Mouse (Mus musculus): ENCODE results near the gene Zfp382. TPM values are rescaled to one million over a fixed set of nuclear protein-coding genes. Genes with fewer than 3 reads are reported as not detected.
"Not testable (repeated sequence)": the region's sequence is repeated elsewhere in the genome, so short reads cannot be mapped to it uniquely, and the experiment has no call there.

The Zfp382 gene
- polyA plus RNA-seq, 1 experiment = not detected

DNA sequence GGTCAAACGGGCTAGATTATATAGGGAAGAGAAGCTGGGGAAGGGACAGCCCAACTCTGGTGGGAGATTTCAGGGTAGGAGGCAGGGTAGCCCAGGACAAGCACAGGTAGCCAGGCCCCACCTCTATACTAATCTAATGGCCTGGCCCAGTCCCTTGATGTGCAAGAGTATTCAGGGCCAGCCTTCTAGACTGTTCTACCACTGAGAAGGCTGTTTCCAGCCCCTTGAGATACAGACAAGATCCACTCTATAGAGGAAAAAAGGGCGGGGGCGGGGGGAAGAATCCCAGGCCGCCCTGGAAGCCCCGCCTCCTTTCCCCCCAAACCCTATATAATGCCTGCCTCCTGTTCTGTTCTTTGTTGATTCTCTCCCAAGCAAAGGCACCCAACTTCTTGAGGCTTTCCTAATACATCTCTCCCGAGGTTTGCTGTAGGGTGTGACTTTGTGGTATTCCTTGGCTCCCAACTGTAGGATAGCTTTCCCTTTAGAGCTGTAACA is 27.8 kb upstream of the Zfp382 start:
- WGBS = 67% methylated on average over 6 of the region's 6 CpGs
- Histone ChIP-seq H3K4me3 (ENCODE audit: insufficient read depth, low read depth, low read length) (no peak overlapping the region), H3K4me1 (ENCODE audit: control insufficient read depth, insufficient read depth, low read length) (peaks cover 8% of the 10 kb centered on the region), H3K27ac (ENCODE audit: insufficient read depth, low read depth, low read length) (no peak overlapping the region)
- TF ChIP-seq POLR2A (IDR thresholded peaks at IDR 0.05; ENCODE audit: insufficient read depth, low read depth, low read length) (no peak), CTCF (IDR thresholded peaks at IDR 0.05; ENCODE audit: insufficient read depth, low read depth, low read length) (no peak)

DNA sequence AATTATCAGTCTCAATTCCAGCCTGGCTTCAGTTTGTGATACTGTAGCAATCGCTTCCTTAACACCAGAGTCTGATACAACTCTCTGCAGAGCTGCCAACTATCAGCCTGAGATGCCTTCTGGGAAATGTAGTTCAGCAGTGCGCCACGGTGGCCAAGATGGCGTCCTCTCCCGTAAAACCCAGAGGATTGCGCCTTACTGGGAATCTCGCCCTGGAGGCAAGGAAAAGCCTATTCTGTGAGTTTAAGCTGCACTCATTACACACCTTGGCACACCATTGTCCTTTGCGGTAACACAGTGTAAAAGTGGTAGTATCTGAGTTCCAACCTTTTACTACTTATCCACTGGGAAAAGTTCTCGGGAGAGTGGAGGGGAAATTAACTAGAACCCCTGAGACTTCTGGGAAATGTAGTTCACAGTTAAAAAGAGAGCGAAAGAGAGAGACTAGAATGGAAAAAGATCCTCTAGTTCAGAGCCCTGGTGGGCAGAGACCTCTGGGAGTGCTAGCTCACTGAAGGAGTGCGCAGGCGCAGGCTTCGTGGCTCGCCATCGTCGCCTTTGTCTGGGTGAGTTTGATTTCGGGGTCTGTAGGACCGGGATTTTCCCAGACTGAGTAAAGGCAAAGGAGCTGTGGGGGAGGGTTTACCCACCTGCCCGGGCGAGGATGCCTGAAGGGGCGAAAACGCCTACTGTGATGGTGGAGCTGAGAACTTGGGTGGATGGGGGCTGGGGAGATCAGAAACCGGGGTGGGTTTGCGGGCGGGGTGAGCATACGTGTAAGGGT is 26.9 kb upstream of the Zfp382 start, which contains the start of gene Zfp260:
TSS of gene Zfp260 (plus strand) at position 132 of the 784 bp plus-strand sequence.
- peaks cover 7% of the 10 kb centered on the region for H3K4me1 ChIP-seq (ENCODE audit: control insufficient read depth, insufficient read depth, low read length)
- under 1% methylated on average over 26 of the region's 26 CpGs for WGBS
- peak within 1 kb of the TSS; percentile 72 for H3K4me3 ChIP-seq (ENCODE audit: insufficient read depth, low read depth, low read length)

DNA sequence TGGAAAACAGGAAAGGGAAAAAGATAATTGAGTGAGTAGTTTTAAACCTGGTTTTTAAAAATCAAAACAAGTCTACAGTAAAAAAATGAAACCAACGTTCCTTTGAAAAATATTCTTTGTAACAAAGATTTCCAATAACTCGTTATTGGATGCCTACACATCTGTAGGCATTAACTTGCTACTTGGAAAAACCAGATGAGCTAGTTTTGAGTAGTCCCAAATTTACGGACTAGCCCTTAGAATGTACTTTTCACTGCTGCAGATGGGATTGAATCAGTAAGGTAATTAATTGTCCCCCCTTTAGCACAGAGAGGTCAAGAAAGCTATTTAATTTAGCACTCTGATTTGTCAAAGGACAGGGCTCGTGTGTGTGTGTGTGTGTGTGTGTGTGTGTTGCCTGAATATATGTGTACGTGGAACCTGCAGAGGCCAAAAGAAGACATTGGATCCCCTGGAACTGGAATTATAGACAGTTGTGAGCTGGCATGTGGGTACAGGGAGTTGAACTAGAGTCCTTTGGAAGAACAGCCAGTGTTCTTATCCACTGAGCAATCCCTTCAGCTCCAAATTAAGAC is 26.1 kb upstream of the Zfp382 start:
- Histone ChIP-seq H3K4me1 (ENCODE audit: control insufficient read depth, insufficient read depth, low read length) (peaks cover 7% of the 10 kb centered on the region), H3K27ac (ENCODE audit: insufficient read depth, low read depth, low read length) (no peak overlapping the region), H3K4me3 (ENCODE audit: insufficient read depth, low read depth, low read length) (no peak overlapping the region)
- TF ChIP-seq CTCF (IDR thresholded peaks at IDR 0.05; ENCODE audit: insufficient read depth, low read depth, low read length) (no peak), POLR2A (IDR thresholded peaks at IDR 0.05; ENCODE audit: insufficient read depth, low read depth, low read length) (no peak)
- WGBS = 1% methylated on average over 5 of the region's 5 CpGs

More for the DNA sequence above, 26.9 kb upstream of the Zfp382 start, which contains the start of gene Zfp260:
- TF ChIP-seq POLR2A (IDR thresholded peaks at IDR 0.05; ENCODE audit: insufficient read depth, low read depth, low read length) (peak; percentile 77), CTCF (IDR thresholded peaks at IDR 0.05; ENCODE audit: insufficient read depth, low read depth, low read length) (no peak)
- H3K27ac ChIP-seq (ENCODE audit: insufficient read depth, low read depth, low read length) = peak within 1 kb of the TSS; percentile 93

GRCm38 (mm10) chr7:30099297-30099696 is 22.4 kb upstream of the Zfp382 start:
- TF ChIP-seq POLR2A (IDR thresholded peaks at IDR 0.05; ENCODE audit: insufficient read depth, low read depth, low read length) = no peak
- no peak for TF ChIP-seq CTCF (IDR thresholded peaks at IDR 0.05; ENCODE audit: insufficient read depth, low read depth, low read length)
- WGBS = 63% methylated on average over 13 of the region's 13 CpGs

GRCm38 (mm10) chr7:30116076-30116475 is 5.7 kb upstream of the Zfp382 start:
- Histone ChIP-seq H3K27ac (ENCODE audit: insufficient read depth, low read depth, low read length) (no peak overlapping the region), H3K4me1 (ENCODE audit: control insufficient read depth, insufficient read depth, low read length) (no peaks in the 10 kb centered on the region; the same call in 1 of the 2 replicates), H3K4me3 (ENCODE audit: insufficient read depth, low read depth, low read length) (no peak overlapping the region)
- 95% methylated on average over 5 of the region's 5 CpGs for WGBS
- TF ChIP-seq CTCF (IDR thresholded peaks at IDR 0.05; ENCODE audit: insufficient read depth, low read depth, low read length) (no peak), POLR2A (IDR thresholded peaks at IDR 0.05; ENCODE audit: insufficient read depth, low read depth, low read length) (no peak)

More at GRCm38 (mm10) chr7:30099297-30099696, 22.4 kb upstream of the Zfp382 start:
- Histone ChIP-seq H3K4me3 (ENCODE audit: insufficient read depth, low read depth, low read length) (peak overlapping the region; percentile 18; the same call in 1 of the 2 replicates), H3K27ac (ENCODE audit: insufficient read depth, low read depth, low read length) (no peak overlapping the region), H3K4me1 (ENCODE audit: control insufficient read depth, insufficient read depth, low read length) (peaks cover 7% of the 10 kb centered on the region)

- not testable (repeated sequence) for H3K4me1 ChIP-seq (ENCODE audit: control insufficient read depth, insufficient read depth, low read length); H3K4me3 ChIP-seq (ENCODE audit: insufficient read depth, low read depth, low read length); H3K27ac ChIP-seq (ENCODE audit: insufficient read depth, low read depth, low read length)
- 93% methylated on average over 12 of the region's 12 CpGs for WGBS
Measured at GRCm38 (mm10) chr7:30117935-30118334, 3.8 kb upstream of the Zfp382 start.

DNA sequence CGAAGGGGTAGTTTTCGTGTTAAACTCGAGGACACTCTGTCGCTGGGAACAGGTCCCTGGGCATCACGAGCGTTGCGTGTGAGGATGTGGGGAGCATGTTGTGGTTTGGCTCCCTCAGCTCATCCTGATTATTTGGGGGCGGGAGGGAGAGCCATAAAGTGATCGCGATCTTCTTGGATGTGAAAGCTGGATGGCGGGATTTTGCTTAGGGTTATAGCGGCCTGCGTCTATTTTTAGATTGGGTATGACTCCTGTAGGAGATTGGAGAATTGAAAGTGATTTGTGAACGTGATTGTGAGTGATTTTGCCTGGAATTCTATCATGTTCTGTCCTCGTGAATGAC is 417 bp downstream of the Zfp382 start:
- peak overlapping the region; percentile 60; the same call in 1 of the 2 replicates for H3K27ac ChIP-seq (ENCODE audit: insufficient read depth, low read depth, low read length)
- under 1% methylated on average over 15 of the region's 15 CpGs for WGBS
- H3K4me3 ChIP-seq (ENCODE audit: insufficient read depth, low read depth, low read length) = peak overlapping the region; percentile 75
- TF ChIP-seq POLR2A (IDR thresholded peaks at IDR 0.05; ENCODE audit: insufficient read depth, low read depth, low read length) = no peak
- TF ChIP-seq CTCF (IDR thresholded peaks at IDR 0.05; ENCODE audit: insufficient read depth, low read depth, low read length) = no peak
- peaks cover 4% of the 10 kb centered on the region for H3K4me1 ChIP-seq (ENCODE audit: control insufficient read depth, insufficient read depth, low read length)

DNA sequence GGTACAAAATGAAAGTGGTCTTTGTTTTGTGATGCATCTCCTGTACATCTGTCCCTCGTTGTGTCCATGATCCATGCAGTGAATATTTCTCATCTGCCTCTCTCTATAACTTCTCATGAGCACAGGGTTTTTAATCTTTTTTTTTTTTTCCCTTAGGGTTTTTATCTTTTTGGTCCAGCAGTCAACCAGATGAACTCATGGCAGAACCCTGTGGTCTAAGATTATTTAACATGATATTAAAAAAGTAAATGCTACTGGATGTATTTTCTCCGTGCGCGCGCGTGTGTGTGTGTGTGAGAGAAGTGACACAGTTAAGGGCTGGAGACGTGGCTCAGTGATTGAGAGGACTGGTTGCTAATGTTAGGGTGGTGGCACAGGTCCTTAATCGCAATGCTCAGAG is 8.2 kb downstream of the Zfp382 start:
- Histone ChIP-seq H3K27ac (ENCODE audit: insufficient read depth, low read depth, low read length) (no peak overlapping the region), H3K4me1 (ENCODE audit: control insufficient read depth, insufficient read depth, low read length) (0 out of 2 replicates have a peak, but pooled peaks cover 2% of the 10 kb centered on the region), H3K4me3 (ENCODE audit: insufficient read depth, low read depth, low read length) (no peak overlapping the region)
- 97% methylated on average over 8 of the region's 8 CpGs for WGBS
- no peak for TF ChIP-seq CTCF (IDR thresholded peaks at IDR 0.05; ENCODE audit: insufficient read depth, low read depth, low read length)
- no peak for TF ChIP-seq POLR2A (IDR thresholded peaks at IDR 0.05; ENCODE audit: insufficient read depth, low read depth, low read length)

GRCm38 (mm10) chr7:30132396-30132795 is 10.7 kb downstream of the Zfp382 start:
- H3K27ac ChIP-seq (ENCODE audit: insufficient read depth, low read depth, low read length) = no peak overlapping the region
- WGBS = 92% methylated on average over 4 of the region's 4 CpGs
- H3K4me3 ChIP-seq (ENCODE audit: insufficient read depth, low read depth, low read length) = no peak overlapping the region
- TF ChIP-seq POLR2A (IDR thresholded peaks at IDR 0.05; ENCODE audit: insufficient read depth, low read depth, low read length) = no peak
- no peak for TF ChIP-seq CTCF (IDR thresholded peaks at IDR 0.05; ENCODE audit: insufficient read depth, low read depth, low read length)
- no peaks in the 10 kb centered on the region for H3K4me1 ChIP-seq (ENCODE audit: control insufficient read depth, insufficient read depth, low read length)
